Mouse (Mus musculus): ENCODE data around the gene Dscam. TPM values are rescaled to one million over a fixed set of nuclear protein-coding genes. Genes with fewer than 3 reads are reported as not detected.
A peak's percentile ranks its signal among the peaks of the same experiment; 100 is the strongest.

The Dscam gene
- polyA plus RNA-seq, 1 experiment from 2014 or later = 8.2 TPM

GRCm38 (mm10) chr16:96907081-96907480, 263.5 kb downstream of the Dscam start:
- ATAC-seq = no peak
- 93% methylated on average over 1 of the region's 1 CpGs for WGBS
- H3K4me3 ChIP-seq (ENCODE audit: low read depth, low read length) = no peak overlapping the region

GRCm38 (mm10) chr16:96906630-96907029, 263.9 kb downstream of the Dscam start:
- Histone ChIP-seq H3K9ac (ENCODE audit: low read length) (no peak overlapping the region), H3K9me3 (replicated peaks; ENCODE audit: control insufficient read depth, low read length) (no peaks in the 10 kb centered on the region), H3K4me2 (ENCODE audit: low read length) (no peak overlapping the region), H3K4me1 (ENCODE audit: control insufficient read depth, insufficient read depth, low read length) (no peaks in the 10 kb centered on the region), H3K4me3 (ENCODE audit: low read depth, low read length) (no peak overlapping the region), H3K36me3 (ENCODE audit: control insufficient read depth, insufficient read depth, low read length) (no peaks in the 10 kb centered on the region), H3K27me3 (replicated peaks; ENCODE audit: control insufficient read depth, insufficient read depth, low read length) (no peaks in the 10 kb centered on the region), H3K27ac (ENCODE audit: low read depth, low read length) (no peak overlapping the region)
- DNase-seq (ENCODE audit: low spot score) (no peak), ATAC-seq (no peak)
- 93% methylated on average over 2 of the region's 2 CpGs for WGBS

More at GRCm38 (mm10) chr16:96907081-96907480, 263.5 kb downstream of the Dscam start:
- no peaks in the 10 kb centered on the region for H3K36me3 ChIP-seq (ENCODE audit: control insufficient read depth, insufficient read depth, low read length)
- H3K4me2 ChIP-seq (ENCODE audit: low read length) = no peak overlapping the region
- DNase-seq (ENCODE audit: low spot score) = no peak
- no peaks in the 10 kb centered on the region for H3K9me3 ChIP-seq (replicated peaks; ENCODE audit: control insufficient read depth, low read length)
- no peak overlapping the region for H3K9ac ChIP-seq (ENCODE audit: low read length)
- H3K27me3 ChIP-seq (replicated peaks; ENCODE audit: control insufficient read depth, insufficient read depth, low read length) = no peaks in the 10 kb centered on the region
- no peaks in the 10 kb centered on the region for H3K4me1 ChIP-seq (ENCODE audit: control insufficient read depth, insufficient read depth, low read length)
- H3K27ac ChIP-seq (ENCODE audit: low read depth, low read length) = no peak overlapping the region

DNA sequence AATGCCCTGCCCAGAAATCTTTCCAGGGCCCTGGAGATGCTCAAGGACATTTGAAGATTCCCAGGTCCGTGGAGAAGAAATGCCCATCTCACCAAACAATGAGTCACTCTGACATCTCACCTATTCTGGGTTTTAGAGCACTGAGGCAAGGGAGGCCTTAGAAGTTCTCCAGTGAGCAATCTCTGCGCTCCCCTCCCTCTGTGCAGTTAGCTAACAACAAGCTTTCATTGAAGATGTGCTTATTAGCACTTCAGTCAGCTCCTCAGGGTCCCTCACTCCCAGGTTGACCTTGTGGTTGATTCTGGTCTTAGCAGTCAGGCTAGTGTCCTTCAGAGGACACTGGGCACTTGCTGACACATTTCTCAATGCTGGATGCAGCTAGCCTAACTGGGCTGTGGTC, 265.8 kb downstream of the Dscam start:
- H3K4me2 ChIP-seq (ENCODE audit: low read length) = no peak overlapping the region
- no peaks in the 10 kb centered on the region for H3K27me3 ChIP-seq (replicated peaks; ENCODE audit: control insufficient read depth, insufficient read depth, low read length)
- 77% methylated on average over 2 of the region's 2 CpGs for WGBS
- no peaks in the 10 kb centered on the region for H3K4me1 ChIP-seq (ENCODE audit: control insufficient read depth, insufficient read depth, low read length)
- H3K27ac ChIP-seq (ENCODE audit: low read depth, low read length) = no peak overlapping the region
- H3K4me3 ChIP-seq (ENCODE audit: low read depth, low read length) = no peak overlapping the region
- DNase-seq (ENCODE audit: low spot score) (no peak), ATAC-seq (no peak)
- no peaks in the 10 kb centered on the region for H3K36me3 ChIP-seq (ENCODE audit: control insufficient read depth, insufficient read depth, low read length)
- H3K9ac ChIP-seq (ENCODE audit: low read length) = no peak overlapping the region
- no peaks in the 10 kb centered on the region for H3K9me3 ChIP-seq (replicated peaks; ENCODE audit: control insufficient read depth, low read length)

DNA sequence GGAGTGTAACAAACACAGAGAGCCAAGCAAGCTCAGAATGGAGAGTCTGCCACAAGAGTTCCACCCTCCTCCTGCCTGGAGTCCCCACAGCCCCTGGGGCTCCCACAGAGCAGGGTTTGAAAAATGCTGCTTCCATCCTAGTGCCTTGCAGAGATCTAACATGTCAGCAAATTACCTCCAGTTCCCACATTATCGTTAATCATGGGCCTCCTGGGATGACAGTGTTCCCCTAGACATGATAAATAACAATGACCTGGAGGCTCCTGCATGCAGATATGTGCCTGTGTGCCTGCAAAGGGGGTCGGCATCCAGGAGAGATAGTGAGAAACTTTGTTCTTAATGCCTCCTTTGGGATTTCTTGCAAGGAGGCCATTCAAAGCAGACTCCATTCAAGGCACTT, 266.2 kb downstream of the Dscam start:
- Histone ChIP-seq H3K27me3 (replicated peaks; ENCODE audit: control insufficient read depth, insufficient read depth, low read length) (no peaks in the 10 kb centered on the region), H3K4me1 (ENCODE audit: control insufficient read depth, insufficient read depth, low read length) (no peaks in the 10 kb centered on the region), H3K27ac (ENCODE audit: low read depth, low read length) (no peak overlapping the region), H3K9ac (ENCODE audit: low read length) (no peak overlapping the region), H3K36me3 (ENCODE audit: control insufficient read depth, insufficient read depth, low read length) (no peaks in the 10 kb centered on the region), H3K9me3 (replicated peaks; ENCODE audit: control insufficient read depth, low read length) (no peaks in the 10 kb centered on the region), H3K4me2 (ENCODE audit: low read length) (no peak overlapping the region), H3K4me3 (ENCODE audit: low read depth, low read length) (no peak overlapping the region)
- DNase-seq (ENCODE audit: low spot score) (no peak), ATAC-seq (no peak)
- WGBS = 44% methylated on average over 2 of the region's 2 CpGs

- no peaks in the 10 kb centered on the region for H3K4me1 ChIP-seq (ENCODE audit: control insufficient read depth, insufficient read depth, low read length)
- ATAC-seq = no peak
- no peak overlapping the region for H3K9ac ChIP-seq (ENCODE audit: low read length)
- no peak for DNase-seq (ENCODE audit: low spot score)
- no peak overlapping the region for H3K4me2 ChIP-seq (ENCODE audit: low read length)
- no peaks in the 10 kb centered on the region for H3K36me3 ChIP-seq (ENCODE audit: control insufficient read depth, insufficient read depth, low read length)
- no peak overlapping the region for H3K4me3 ChIP-seq (ENCODE audit: low read depth, low read length)
- no peak overlapping the region for H3K27ac ChIP-seq (ENCODE audit: low read depth, low read length)
- H3K9me3 ChIP-seq (replicated peaks; ENCODE audit: control insufficient read depth, low read length) = no peaks in the 10 kb centered on the region
- H3K27me3 ChIP-seq (replicated peaks; ENCODE audit: control insufficient read depth, insufficient read depth, low read length) = no peaks in the 10 kb centered on the region
Observed at GRCm38 (mm10) chr16:96902596-96902995, 268.0 kb downstream of the Dscam start.

DNA sequence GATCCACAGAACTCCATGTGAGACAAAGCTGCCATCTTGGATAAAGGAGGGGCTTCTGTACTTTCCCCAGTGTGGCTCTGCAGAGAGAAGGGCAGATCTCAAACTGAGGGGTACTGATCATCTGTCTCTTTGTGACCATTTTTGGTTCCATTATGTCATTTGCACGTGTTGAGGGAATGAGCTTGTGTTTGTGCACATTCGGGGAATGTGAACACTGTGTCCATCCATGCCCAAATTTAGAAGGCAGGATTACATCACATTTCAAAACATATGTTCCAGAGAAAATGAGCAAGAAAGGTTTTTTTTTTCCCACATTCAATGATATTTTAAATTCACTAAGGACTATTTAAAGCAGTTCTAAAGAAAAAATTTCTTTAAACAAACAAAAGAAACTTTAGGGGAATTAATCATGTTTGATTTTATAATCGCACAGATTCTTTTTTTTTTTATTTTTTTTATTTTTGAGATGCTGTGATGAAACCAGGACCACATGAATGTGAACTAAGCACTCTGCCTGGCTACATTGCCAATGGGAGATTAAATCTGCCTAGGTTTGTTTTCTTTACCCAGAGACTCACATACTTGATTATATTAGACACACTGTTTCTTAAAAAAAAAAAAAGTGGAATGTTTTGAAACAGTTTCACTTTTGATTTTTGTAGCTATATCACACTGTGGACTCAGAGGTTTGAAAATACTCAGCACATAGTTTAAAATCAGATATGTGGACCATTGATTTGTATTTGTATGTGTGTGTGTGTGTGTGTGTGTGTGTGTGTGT, 269.1 kb downstream of the Dscam start:
- no peaks in the 10 kb centered on the region for H3K27me3 ChIP-seq (replicated peaks; ENCODE audit: control insufficient read depth, insufficient read depth, low read length)
- H3K9ac ChIP-seq (ENCODE audit: low read length) = no peak overlapping the region
- WGBS = 70% methylated on average over 3 of the region's 3 CpGs
- no peak overlapping the region for H3K4me3 ChIP-seq (ENCODE audit: low read depth, low read length)
- H3K9me3 ChIP-seq (replicated peaks; ENCODE audit: control insufficient read depth, low read length) = no peaks in the 10 kb centered on the region
- H3K27ac ChIP-seq (ENCODE audit: low read depth, low read length) = no peak overlapping the region
- H3K4me1 ChIP-seq (ENCODE audit: control insufficient read depth, insufficient read depth, low read length) = peaks cover 3% of the 10 kb centered on the region; the same call in 1 of the 2 replicates
- H3K4me2 ChIP-seq (ENCODE audit: low read length) = no peak overlapping the region
- H3K36me3 ChIP-seq (ENCODE audit: control insufficient read depth, insufficient read depth, low read length) = no peaks in the 10 kb centered on the region
- ATAC-seq = no peak
- no peak for DNase-seq (ENCODE audit: low spot score)

- ATAC-seq (no peak), DNase-seq (ENCODE audit: low spot score) (no peak)
- Histone ChIP-seq H3K9ac (ENCODE audit: low read length) (no peak overlapping the region), H3K9me3 (replicated peaks; ENCODE audit: control insufficient read depth, low read length) (no peaks in the 10 kb centered on the region), H3K27ac (ENCODE audit: low read depth, low read length) (no peak overlapping the region), H3K27me3 (replicated peaks; ENCODE audit: control insufficient read depth, insufficient read depth, low read length) (no peaks in the 10 kb centered on the region), H3K4me3 (ENCODE audit: low read depth, low read length) (no peak overlapping the region), H3K4me2 (ENCODE audit: low read length) (no peak overlapping the region), H3K36me3 (ENCODE audit: control insufficient read depth, insufficient read depth, low read length) (no peaks in the 10 kb centered on the region), H3K4me1 (ENCODE audit: control insufficient read depth, insufficient read depth, low read length) (peaks cover 6% of the 10 kb centered on the region; the same call in 1 of the 2 replicates)
Observed at GRCm38 (mm10) chr16:96899329-96899728, 271.2 kb downstream of the Dscam start.

DNA sequence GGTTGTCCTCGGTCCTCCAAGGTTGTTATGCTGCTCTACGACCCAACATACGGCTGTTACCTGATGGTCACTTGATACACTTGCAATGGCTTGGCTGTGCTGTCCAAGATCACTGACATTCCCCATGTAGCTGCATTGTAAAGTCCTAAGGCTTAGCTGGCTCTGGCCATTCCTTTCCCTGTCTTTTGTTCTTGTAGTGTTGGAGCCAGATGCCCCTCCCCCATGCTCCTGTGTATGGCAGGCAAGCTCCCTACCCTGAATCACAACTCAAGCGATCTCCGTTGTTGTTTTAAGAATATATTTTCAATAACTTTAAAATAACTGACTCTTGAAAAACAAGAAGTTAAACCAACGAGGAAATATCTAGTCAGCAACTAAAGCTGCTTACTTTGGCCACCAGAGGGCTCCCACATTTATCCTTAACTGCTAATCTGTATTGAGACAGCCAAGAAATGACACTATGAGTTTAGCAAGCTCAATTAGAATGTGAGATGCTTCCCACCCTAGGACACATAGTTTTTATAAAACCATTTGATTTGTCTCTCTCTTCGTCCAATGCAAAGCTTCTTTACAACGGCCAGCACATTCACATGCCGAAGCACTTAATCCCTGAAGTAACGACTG, 273.9 kb downstream of the Dscam start:
- Histone ChIP-seq H3K9me3 (replicated peaks; ENCODE audit: control insufficient read depth, low read length) (no peaks in the 10 kb centered on the region), H3K36me3 (ENCODE audit: control insufficient read depth, insufficient read depth, low read length) (no peaks in the 10 kb centered on the region), H3K4me2 (ENCODE audit: low read length) (no peak overlapping the region), H3K27ac (ENCODE audit: low read depth, low read length) (no peak overlapping the region), H3K27me3 (replicated peaks; ENCODE audit: control insufficient read depth, insufficient read depth, low read length) (no peaks in the 10 kb centered on the region), H3K4me3 (ENCODE audit: low read depth, low read length) (no peak overlapping the region), H3K4me1 (ENCODE audit: control insufficient read depth, insufficient read depth, low read length) (peaks cover 6% of the 10 kb centered on the region; the same call in 1 of the 2 replicates), H3K9ac (ENCODE audit: low read length) (no peak overlapping the region)
- peak; percentile 87 for DNase-seq (ENCODE audit: low spot score)
- 27% methylated on average over 10 of the region's 10 CpGs for WGBS
- ATAC-seq = peak; percentile 57; the same call in 1 of the 2 replicates

GRCm38 (mm10) chr16:96888036-96888435, 282.5 kb downstream of the Dscam start:
- H3K36me3 ChIP-seq (ENCODE audit: control insufficient read depth, insufficient read depth, low read length) = no peaks in the 10 kb centered on the region
- no peaks in the 10 kb centered on the region for H3K27me3 ChIP-seq (replicated peaks; ENCODE audit: control insufficient read depth, insufficient read depth, low read length)
- H3K9ac ChIP-seq (ENCODE audit: low read length) = no peak overlapping the region
- peak overlapping the region; percentile 27; the same call in 1 of the 2 replicates for H3K27ac ChIP-seq (ENCODE audit: low read depth, low read length)
- WGBS = 73% methylated on average over 1 of the region's 1 CpGs
- no peak overlapping the region for H3K4me3 ChIP-seq (ENCODE audit: low read depth, low read length)
- no peak overlapping the region for H3K4me2 ChIP-seq (ENCODE audit: low read length)
- peak; percentile 68 for DNase-seq (ENCODE audit: low spot score)
- no peaks in the 10 kb centered on the region for H3K9me3 ChIP-seq (replicated peaks; ENCODE audit: control insufficient read depth, low read length)
- ATAC-seq = no peak
- H3K4me1 ChIP-seq (ENCODE audit: control insufficient read depth, insufficient read depth, low read length) = 0 out of 2 replicates have a peak, but pooled peaks cover 4% of the 10 kb centered on the region

Data from forebrain, embryonic 14.5 days (tissue).